Mouse (Mus musculus): ENCODE data around the gene Zfp652.
A peak's percentile ranks its signal among the peaks of the same experiment; 100 is the strongest.
"Not testable (repeated sequence)": the region's sequence is repeated elsewhere in the genome, so short reads cannot be mapped to it uniquely, and the experiment has no call there.

The Zfp652 gene

DNA sequence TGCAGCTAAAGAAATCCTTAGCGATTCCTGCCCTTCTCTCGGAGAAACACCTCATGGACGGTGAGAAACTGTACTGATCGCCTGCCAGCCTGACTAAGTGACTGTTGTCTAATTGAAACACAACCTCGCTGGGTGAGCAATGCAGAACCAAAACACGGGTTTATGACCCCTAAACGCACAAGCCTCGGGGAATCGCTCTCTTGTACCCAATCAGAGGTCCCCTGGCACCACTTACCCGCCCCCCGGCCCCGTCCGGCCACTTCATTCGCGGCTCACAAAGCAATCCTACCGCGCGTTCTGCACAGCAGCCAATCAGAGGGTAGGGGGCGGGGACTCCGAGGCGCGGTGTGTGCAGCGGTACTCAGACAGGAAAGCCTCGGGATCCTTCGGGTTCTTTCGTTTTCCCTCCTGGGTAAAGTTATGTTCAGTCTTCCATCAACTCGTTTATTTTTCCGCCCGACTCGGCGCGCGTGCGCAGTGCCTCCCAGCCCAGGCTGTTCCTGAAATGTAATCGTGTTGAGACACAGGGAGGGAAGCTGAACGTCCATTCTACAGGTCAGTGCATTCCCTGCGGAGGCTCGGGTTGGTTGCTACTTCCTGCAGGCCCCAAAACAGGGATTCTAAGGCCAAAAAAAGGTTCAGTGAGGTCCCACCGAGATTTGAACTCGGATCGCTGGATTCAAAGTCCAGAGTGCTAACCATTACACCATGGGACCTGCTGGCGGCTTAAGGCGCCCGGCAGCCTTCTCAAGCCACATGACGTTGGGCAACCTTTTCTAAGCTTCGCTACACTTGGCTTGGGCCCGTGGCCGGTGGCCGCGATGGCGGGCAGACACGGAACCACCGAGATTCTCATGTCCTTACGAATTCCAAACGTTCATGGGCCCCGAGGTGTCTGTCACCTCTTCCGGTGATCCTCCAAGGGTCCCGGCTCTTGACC is 146.3 kb downstream of the Zfp652 start:
- DNase-seq: peak; percentile 98 to 99

- DNase-seq: no peak
These were observed 147.0 kb downstream of the Zfp652 start for GRCm38 (mm10) chr11:95859468-95859855.

GRCm38 (mm10) chr11:95860071-95860490 is 147.6 kb downstream of the Zfp652 start:
- no peak for DNase-seq

GRCm38 (mm10) chr11:95861397-95861796 is 148.9 kb downstream of the Zfp652 start:
- DNase-seq: no peak

GRCm38 (mm10) chr11:95869442-95869841 is 157.0 kb downstream of the Zfp652 start:
- DNase-seq: no peak

GRCm38 (mm10) chr11:95869918-95870470 is 157.5 kb downstream of the Zfp652 start:
- DNase-seq: no peak

DNA sequence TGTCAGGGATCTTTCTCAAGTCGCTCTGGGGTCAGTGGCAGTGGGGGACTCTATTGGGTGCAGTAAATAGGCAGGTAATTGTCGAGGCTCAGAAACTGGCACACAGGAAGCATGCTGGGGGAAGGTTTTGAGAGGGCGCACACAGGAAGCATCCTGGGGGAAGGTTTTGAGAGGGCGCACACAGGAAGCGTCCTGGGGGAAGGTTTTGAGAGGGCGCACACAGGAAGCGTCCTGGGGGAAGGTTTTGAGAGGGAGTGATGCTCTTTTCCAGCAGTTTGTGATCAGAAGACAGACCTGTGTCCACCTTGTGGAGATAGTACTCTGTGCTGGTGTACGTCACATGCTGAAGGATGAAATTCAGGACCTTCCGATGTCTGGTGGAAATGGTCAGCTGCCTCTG is 163.3 kb downstream of the Zfp652 start:
- no peak for DNase-seq

DNA sequence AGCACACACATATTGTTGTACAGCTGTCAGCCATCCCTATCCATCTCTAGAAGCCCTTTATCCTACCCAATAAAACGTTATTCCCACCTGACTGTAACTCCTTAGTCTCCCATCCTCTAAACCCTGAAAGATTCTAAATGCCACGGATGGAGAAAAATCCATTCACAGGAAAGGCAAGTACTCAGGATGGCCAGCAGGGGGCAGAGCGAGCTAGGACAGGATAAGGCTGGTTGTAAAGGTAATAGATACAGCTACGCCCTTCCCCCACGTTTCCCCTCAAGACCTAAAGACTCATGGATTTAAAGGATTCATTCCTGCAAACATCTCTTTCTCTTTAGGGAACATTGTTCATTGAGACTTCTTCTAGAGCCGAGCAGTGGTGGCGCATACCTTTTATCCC is 163.8 kb downstream of the Zfp652 start:
- DNase-seq: peak; percentile 51 to 71

- DNase-seq: not testable (repeated sequence)
These were observed 167.4 kb downstream of the Zfp652 start for GRCm38 (mm10) chr11:95879861-95880260.
